Mouse (Mus musculus): Measurements from ENCODE around the gene Gm21883. TPM values are rescaled to one million over a fixed set of nuclear protein-coding genes. Genes with fewer than 3 reads are reported as not detected.
"Not testable (repeated sequence)": the region's sequence is repeated elsewhere in the genome, so short reads cannot be mapped to it uniquely, and the experiment has no call there.

Gm21883 gene
- total RNA-seq (2014; fragmentation: Nextera tagmentation) (not detected in 2 replicates), total RNA-seq (2017) (not detected in 2 replicates)

- not testable (repeated sequence) for ATAC-seq (replicated peaks; ENCODE audit: poor library complexity, severe bottlenecking)
Measured at GRCm38 (mm10) chrX:31574183-31574582, at the start of gene Gm21883. Gene Gm21883, minus strand, starts transcription at chrX:31574283.

GRCm38 (mm10) chrX:31618820-31619219 lies 44.7 kb upstream of the Gm21883 start, which contains the start of gene Spin2e:
Gene Spin2e, minus strand, starts transcription at chrX:31618920.
- not testable (repeated sequence) for ATAC-seq (replicated peaks; ENCODE audit: poor library complexity, severe bottlenecking)

Other genes starting within 250 kb of the Gm21883 start
- not detected in 2 replicates for gene Btbd35f26, start 237.8 kb downstream of the Gm21883 start, total RNA-seq (2014; fragmentation: Nextera tagmentation)
- gene Btbd35f26, start 237.8 kb downstream of the Gm21883 start, total RNA-seq (2017): not detected in 2 replicates
- not detected in 2 replicates for gene Btbd35f19, start 190.4 kb downstream of the Gm21883 start, total RNA-seq (2014; fragmentation: Nextera tagmentation)
- not detected in 2 replicates for gene Btbd35f19, start 190.4 kb downstream of the Gm21883 start, total RNA-seq (2017)
- gene Spin2e, start 44.6 kb upstream of the Gm21883 start, total RNA-seq (2014; fragmentation: Nextera tagmentation): not detected in 2 replicates
- gene Spin2e, start 44.6 kb upstream of the Gm21883 start, total RNA-seq (2017): not detected in 2 replicates
- not detected in 2 replicates for gene Btbd35f25, start 142.9 kb upstream of the Gm21883 start, total RNA-seq (2014; fragmentation: Nextera tagmentation)
- gene Btbd35f25, start 142.9 kb upstream of the Gm21883 start, total RNA-seq (2017): not detected in 2 replicates

Data from granulocyte monocyte progenitor cell, adult 5-6 weeks (primary cell).